Mouse (Mus musculus) midbrain, embryonic 12.5 days (tissue): ENCODE measurements at regions not wholly inside any gene's neighbourhood (a gene's known extent, or its start where the extent isn't known, plus 50 kb on each side); places are given as distances from the start of the nearest gene placed in this dataset.

ENCODE experiments used
- ATAC-seq: fragments of 200-750 bp; cut with Nextera tagmentation; 2 replicates; pipeline ENCODE4 v1.8.0; 2017; ENCODE audit warnings: low read depth, moderate TSS enrichment, moderate library complexity; ENCODE audit not compliant: low FRiP score
- H3K27ac ChIP-seq: fragments of 300-500 bp; sonication (generic); replicated peaks from 2 replicates; pipeline ENCODE4 v1.5.1; 2016; ENCODE audit warnings: mild to moderate bottlenecking
- H3K27me3 ChIP-seq: fragments of 300-500 bp; sonication (generic); 2 replicates; pipeline ENCODE4 v1.6.1; 2016; ENCODE audit warnings: mild to moderate bottlenecking
- H3K36me3 ChIP-seq: fragments of 300-500 bp; sonication (generic); 2 replicates; pipeline ENCODE4 v1.6.1; 2016
- H3K4me1 ChIP-seq: fragments of 300-500 bp; sonication (generic); 2 replicates; pipeline ENCODE4 v1.6.1; 2016
- H3K4me2 ChIP-seq: fragments of 300-500 bp; sonication (generic); replicated peaks from 2 replicates; pipeline ENCODE4 v1.6.1; 2016; ENCODE audit warnings: mild to moderate bottlenecking, moderate library complexity
- H3K4me3 ChIP-seq: fragments of 300-500 bp; sonication (generic); 2 replicates; pipeline ENCODE4 v1.5.1; 2016; ENCODE audit warnings: mild to moderate bottlenecking
- H3K9ac ChIP-seq: fragments of 300-500 bp; sonication (generic); replicated peaks from 2 replicates; pipeline ENCODE4 v1.6.1; 2016; ENCODE audit warnings: mild to moderate bottlenecking, moderate library complexity
- H3K9me3 ChIP-seq: fragments of 300-500 bp; sonication (generic); 2 replicates; pipeline ENCODE4 v1.6.1; 2016; ENCODE audit warnings: mild to moderate bottlenecking
- WGBS: fragments of 180-500 bp; shearing (Covaris S2); methylation state at CpG from one replicate; pipeline ENCODE4 v1.1.7; 2016; 5-methylcytosine and 5-hydroxymethylcytosine counted together

DNA sequence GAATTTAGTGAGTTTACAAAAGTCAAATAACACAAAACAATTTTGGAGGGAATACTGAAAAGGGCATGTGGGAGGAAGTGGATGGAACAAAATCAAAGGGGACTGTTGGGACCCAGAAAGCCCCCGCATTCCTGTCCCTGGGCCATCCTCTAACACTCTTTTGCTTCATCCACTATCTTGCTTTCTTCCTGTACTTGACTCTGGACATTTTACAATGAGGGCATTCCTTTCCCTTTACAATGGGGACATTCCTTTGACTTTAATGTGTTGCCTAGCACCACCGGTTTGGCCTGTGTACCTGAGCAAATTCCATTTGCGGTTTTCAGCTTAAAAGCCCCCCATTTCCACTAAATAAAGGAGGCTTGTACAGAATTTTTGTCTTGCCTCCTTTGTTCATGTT lies 1341.0 kb downstream of the Pcdh17 start:
- 73% methylated on average over 3 of the region's 3 CpGs for WGBS
- Histone ChIP-seq H3K27me3 (no peaks in the 10 kb centered on the region), H3K9ac (no peak overlapping the region), H3K4me3 (no peak overlapping the region), H3K36me3 (no peaks in the 10 kb centered on the region), H3K27ac (no peak overlapping the region), H3K4me2 (no peak overlapping the region), H3K9me3 (no peaks in the 10 kb centered on the region), H3K4me1 (no peaks in the 10 kb centered on the region)
- ATAC-seq: no peak

- Histone ChIP-seq H3K4me1 (no peaks in the 10 kb centered on the region), H3K27me3 (no peaks in the 10 kb centered on the region), H3K4me3 (no peak overlapping the region), H3K9me3 (no peaks in the 10 kb centered on the region), H3K4me2 (no peak overlapping the region), H3K9ac (no peak overlapping the region), H3K27ac (no peak overlapping the region), H3K36me3 (no peaks in the 10 kb centered on the region)
- peak; percentile 34; the same call in 1 of the 2 replicates for ATAC-seq
- 52% methylated on average over 4 of the region's 4 CpGs for WGBS
These were observed 1327.3 kb downstream of the Pcdh17 start for GRCm38 (mm10) chr14:85770636-85771035.

DNA sequence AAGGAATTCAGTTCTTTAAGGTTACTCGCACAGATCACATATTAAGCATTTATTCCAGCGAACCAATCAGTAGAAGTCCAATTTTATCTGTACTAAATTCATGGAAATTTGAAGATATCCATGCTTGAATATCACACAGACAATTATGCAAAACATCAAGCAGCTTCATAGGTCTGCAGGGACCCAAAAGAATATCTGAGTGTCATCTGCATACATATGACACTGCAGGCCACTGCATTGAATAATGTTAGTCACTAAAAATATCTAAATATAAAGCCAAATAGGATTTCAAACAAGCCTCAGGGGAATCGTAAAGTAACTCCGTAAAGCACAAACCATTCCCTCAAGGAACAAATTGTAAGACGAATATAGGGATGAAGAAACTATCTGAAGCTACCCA lies 1324.9 kb downstream of the Pcdh17 start:
- no peak overlapping the region for H3K27ac ChIP-seq
- H3K4me3 ChIP-seq: no peak overlapping the region
- H3K4me2 ChIP-seq: no peak overlapping the region
- no peak for ATAC-seq
- H3K27me3 ChIP-seq: no peaks in the 10 kb centered on the region
- H3K9me3 ChIP-seq: no peaks in the 10 kb centered on the region
- H3K4me1 ChIP-seq: no peaks in the 10 kb centered on the region
- no peaks in the 10 kb centered on the region for H3K36me3 ChIP-seq
- H3K9ac ChIP-seq: no peak overlapping the region
- WGBS: 77% methylated on average over 5 of the region's 5 CpGs

- WGBS: 88% methylated on average over 1 of the region's 1 CpGs
- H3K4me3 ChIP-seq: no peak overlapping the region
- H3K4me1 ChIP-seq: no peaks in the 10 kb centered on the region
- no peak overlapping the region for H3K4me2 ChIP-seq
- H3K9me3 ChIP-seq: no peaks in the 10 kb centered on the region
- no peak overlapping the region for H3K9ac ChIP-seq
- H3K27me3 ChIP-seq: no peaks in the 10 kb centered on the region
- H3K36me3 ChIP-seq: no peaks in the 10 kb centered on the region
- ATAC-seq: no peak
- no peak overlapping the region for H3K27ac ChIP-seq
These were observed 1314.0 kb downstream of the Pcdh17 start for GRCm38 (mm10) chr14:85757343-85757742.

DNA sequence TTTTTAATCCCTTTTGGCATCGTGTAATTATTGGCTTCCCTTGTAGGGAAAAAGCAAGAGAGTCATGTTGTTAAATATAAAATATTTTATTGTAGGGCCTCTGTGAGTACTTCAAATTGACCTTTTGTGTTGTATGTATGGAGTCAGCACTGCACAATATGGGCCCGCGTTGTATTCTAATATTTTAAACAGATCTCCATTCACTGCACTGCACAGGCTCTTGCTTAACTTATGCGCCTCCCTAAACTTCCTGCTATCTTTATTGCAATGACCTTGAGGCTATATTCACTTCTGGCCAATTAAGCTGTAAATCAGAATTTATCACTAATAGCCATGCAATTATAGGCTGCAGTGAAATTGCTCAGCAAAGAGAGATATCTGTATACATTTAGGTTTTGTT lies 1295.2 kb downstream of the Pcdh17 start:
- WGBS: 83% methylated on average over 4 of the region's 4 CpGs
- Histone ChIP-seq H3K27ac (no peak overlapping the region), H3K9me3 (no peaks in the 10 kb centered on the region), H3K9ac (no peak overlapping the region), H3K4me3 (no peak overlapping the region), H3K27me3 (no peaks in the 10 kb centered on the region), H3K36me3 (no peaks in the 10 kb centered on the region), H3K4me1 (no peaks in the 10 kb centered on the region), H3K4me2 (no peak overlapping the region)
- no peak for ATAC-seq
